Mouse (Mus musculus) cerebellum, postnatal 10 days (tissue): ENCODE data around the gene Slc13a4.

Experiments used
- DNase-seq, 2 experiments: peaks; one replicate each; pipeline ENCODE4 v3.0.0; 2021; ENCODE audit warnings: mixed read lengths in 2 of 2

The Slc13a4 gene

GRCm38 (mm10) chr6:35308037-35308436 is at the start of gene Slc13a4:
TSS of gene Slc13a4 (minus strand) at chr6:35308131.
- DNase-seq: no peak

GRCm38 (mm10) chr6:35355320-35355719 is 47.4 kb upstream of the Slc13a4 start:
- DNase-seq: no peak

- DNase-seq: no peak
Measured at GRCm38 (mm10) chr6:35354622-35354998, 46.7 kb upstream of the Slc13a4 start.

GRCm38 (mm10) chr6:35353846-35354621 is 46.1 kb upstream of the Slc13a4 start:
- DNase-seq: no peak

GRCm38 (mm10) chr6:35353416-35353815 is 45.5 kb upstream of the Slc13a4 start:
- no peak for DNase-seq

DNA sequence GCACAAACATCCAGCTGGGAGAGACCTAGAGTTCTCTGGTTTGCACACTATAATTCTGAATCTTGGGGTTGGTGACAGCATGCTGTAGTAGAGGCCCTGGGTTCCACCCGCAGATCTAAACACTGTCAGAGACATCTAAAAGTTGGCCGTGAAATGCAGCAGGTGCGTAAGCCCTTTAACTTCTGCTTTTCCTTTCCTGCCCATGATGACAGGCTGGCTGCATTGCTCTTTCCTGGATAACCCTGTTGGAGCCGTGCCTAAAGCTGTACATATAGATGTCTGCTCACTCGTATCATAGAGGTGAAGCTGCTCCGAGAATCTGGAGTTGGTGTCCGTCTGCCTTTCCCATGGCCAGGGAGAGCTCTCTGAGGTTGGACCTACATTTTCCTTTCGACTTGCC is 44.9 kb upstream of the Slc13a4 start:
- no peak for DNase-seq

- no peak for DNase-seq
Measured at GRCm38 (mm10) chr6:35351826-35352225, 43.9 kb upstream of the Slc13a4 start.

GRCm38 (mm10) chr6:35349784-35350183 is 41.9 kb upstream of the Slc13a4 start:
- DNase-seq: peak; percentile 24 to 28

DNA sequence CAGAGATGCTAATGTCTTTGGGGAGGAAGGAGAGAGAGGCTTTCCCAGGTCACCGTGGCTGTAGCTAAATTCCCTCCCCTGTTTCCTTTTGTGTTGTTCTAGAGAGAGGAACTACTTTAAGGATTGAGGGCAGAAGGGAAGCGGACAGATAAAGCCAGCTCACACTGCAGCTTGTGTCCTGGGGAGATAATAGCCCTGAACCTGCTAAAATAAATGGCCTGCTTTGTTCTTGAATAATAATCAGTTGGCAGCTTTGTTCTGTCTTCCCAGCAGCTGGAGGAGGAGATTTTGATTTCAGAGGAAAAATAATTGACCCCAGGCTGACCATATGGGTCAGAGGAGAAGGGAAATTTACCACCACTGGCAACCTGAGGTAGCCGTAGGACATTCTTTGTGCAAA is 30.7 kb upstream of the Slc13a4 start:
- no peak for DNase-seq

GRCm38 (mm10) chr6:35337836-35338235 is 29.9 kb upstream of the Slc13a4 start:
- no peak for DNase-seq

DNA sequence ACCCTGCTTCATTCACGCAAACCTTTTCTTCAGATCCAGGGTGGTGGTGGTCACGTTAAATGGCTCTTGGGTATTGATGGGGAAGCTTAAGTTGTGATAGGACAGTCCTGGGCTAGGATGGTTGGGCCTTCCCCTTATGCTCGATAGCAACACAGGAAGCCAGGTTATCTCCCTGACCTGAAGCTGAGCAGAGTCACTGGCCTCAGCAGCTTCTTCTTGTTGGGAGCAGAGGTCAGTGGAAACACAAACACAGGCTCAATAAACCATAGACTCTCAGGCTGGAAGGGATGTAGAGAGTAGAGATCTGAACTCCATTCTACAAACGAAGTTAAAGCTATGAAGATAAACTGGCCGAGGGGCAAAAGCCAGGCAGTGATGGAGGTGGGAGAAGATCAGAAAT is 27.5 kb upstream of the Slc13a4 start:
- DNase-seq: no peak

DNA sequence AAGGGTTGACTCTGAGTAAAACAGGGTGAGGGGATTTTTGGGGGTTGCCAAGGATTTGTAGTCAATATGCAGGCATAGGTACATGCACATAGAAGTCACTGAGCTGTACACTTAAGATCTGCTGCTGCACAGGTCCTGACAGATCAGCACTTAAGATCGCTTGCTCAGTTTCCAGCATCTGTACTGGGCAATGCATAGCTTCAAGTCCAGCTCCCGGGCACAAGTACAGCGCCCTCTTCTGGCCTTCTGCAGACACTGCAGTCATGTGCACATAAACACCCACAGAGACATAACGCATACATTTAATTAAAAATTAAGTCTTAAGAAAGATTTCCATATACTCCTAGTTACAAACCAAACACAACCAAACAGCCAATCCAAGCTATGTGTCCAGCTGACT is 26.3 kb upstream of the Slc13a4 start:
- no peak for DNase-seq

DNA sequence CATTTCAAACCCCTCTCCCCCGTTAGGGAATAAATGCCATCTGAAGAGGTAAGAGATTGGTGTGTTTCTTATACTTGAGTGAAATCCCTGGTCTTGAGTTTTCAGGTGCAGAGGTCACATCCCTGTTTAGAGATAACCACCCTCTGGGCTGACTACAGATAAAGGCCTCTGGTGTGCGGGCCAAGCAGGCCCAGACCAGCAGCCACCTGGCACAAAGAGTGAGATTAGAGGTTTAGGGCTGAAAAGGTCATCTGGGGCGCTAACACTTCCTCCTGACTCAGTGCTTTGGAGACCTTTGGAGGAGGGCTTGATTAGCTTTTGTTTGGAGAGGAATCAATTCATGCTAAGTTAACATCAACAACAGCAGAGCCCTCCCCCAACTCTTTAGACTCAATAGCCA is 25.7 kb upstream of the Slc13a4 start:
- no peak for DNase-seq

- DNase-seq: no peak
Measured at GRCm38 (mm10) chr6:35330834-35331233, 22.9 kb upstream of the Slc13a4 start.

- peak; percentile 31 to 33 for DNase-seq
Measured at GRCm38 (mm10) chr6:35329956-35330355, 22.0 kb upstream of the Slc13a4 start.

DNA sequence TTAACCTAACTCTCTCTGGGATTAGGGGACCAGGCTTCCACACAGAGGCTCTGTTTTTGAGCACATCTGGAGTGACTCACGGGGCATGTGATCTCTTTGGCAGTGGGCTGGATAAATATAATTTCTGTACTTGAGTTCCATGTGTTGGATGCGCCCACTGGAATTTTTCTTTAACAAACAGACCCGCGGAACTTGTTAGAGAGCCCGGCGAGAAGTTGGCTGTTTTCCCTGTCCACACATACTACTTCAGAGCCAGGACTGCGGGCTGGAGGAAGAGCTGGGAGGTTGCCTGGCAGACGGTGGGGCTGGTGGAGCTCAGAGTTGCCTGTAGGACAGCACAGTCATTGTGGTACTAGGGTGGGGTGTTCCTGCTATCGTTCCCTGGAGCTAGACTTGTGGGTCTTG is 18.2 kb upstream of the Slc13a4 start, which contains the start of gene Fam180a:
Gene Fam180a, minus strand, starts transcription at position 31 of the 405 bp plus-strand sequence.
- DNase-seq: peak; percentile 27 to 46

GRCm38 (mm10) chr6:35324306-35324705 is 16.4 kb upstream of the Slc13a4 start:
- no peak for DNase-seq

- no peak for DNase-seq
Measured at GRCm38 (mm10) chr6:35323046-35323445, 15.1 kb upstream of the Slc13a4 start.

DNA sequence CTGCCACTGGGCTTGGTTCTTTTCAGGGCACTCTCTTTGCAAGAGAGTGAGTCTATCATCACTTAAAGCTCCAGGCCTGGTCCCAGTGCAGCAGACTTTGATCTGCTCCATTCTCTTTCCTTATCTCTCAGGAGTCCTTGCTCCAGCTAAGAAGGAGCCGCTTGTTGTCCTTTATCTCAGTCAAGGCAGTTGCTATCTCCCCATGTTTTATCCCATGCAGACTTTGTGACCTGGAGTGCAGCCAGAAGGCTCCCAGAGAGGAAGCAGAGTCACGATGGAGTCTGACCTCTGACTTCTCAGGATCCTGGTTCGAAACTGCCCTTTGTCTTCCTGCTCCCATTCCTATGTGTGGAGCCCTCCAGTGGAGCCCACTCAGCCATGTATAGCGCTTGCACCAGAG is 13.2 kb upstream of the Slc13a4 start:
- DNase-seq: no peak

DNA sequence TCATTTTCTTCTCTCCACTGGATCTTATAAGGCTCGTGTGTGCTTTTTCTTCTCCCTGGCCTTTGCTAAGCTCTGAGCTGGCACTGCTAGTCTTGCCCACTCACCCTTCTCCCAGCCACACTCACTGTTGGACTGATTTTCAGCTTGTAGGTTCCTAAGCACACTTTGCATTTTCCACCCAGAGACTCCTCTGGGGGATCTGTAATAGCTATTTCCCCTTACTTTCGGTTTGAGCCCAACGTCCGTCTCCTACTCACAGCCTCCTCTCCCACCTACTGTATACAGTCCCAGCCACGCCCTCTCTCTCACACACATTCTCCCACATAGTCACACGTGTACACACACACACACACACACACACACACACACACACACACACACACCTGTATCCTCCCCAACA is 11.9 kb upstream of the Slc13a4 start:
- no peak for DNase-seq

GRCm38 (mm10) chr6:35313520-35313919 is 5.6 kb upstream of the Slc13a4 start:
- no peak for DNase-seq

GRCm38 (mm10) chr6:35309406-35309805 is 1.5 kb upstream of the Slc13a4 start:
- no peak for DNase-seq

DNA sequence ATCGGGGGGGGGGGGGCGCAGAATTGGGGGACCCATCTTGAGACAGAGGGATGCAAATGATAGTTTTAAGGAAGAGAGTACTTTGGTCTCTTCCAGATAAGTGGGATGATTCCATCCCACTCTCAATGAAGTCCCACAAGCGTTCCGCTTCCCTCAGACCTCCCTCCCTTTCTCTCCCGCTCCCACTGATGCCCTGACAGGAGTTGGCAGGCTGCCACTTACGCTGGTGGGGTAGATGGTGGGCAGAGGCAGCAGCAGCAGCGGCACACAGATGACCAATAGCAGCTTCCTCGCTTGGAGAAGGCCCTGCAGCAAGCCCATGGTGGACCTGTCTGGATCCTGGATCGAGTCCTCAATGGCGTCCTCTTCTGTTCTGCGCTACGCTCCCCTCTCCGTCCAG is 795 bp downstream of the Slc13a4 start:
- peak; percentile 41 to 47 for DNase-seq

- DNase-seq: no peak
Measured at GRCm38 (mm10) chr6:35303355-35303900, 4.5 kb downstream of the Slc13a4 start.

- DNase-seq: no peak
Measured at GRCm38 (mm10) chr6:35302581-35302980, 5.3 kb downstream of the Slc13a4 start.
